Mouse (Mus musculus) lung, adult 18-20 months (tissue): Measurements from ENCODE around the gene Ugt1a10.
"Not testable (repeated sequence)": the region's sequence is repeated elsewhere in the genome, so short reads cannot be mapped to it uniquely, and the experiment has no call there.

Experiments used
- DNase-seq, 2 experiments: peaks; one replicate each; pipeline ENCODE4 v3.0.0; 2022; ENCODE audit warnings: mixed read lengths in 2 of 2

The Ugt1a10 gene

DNA sequence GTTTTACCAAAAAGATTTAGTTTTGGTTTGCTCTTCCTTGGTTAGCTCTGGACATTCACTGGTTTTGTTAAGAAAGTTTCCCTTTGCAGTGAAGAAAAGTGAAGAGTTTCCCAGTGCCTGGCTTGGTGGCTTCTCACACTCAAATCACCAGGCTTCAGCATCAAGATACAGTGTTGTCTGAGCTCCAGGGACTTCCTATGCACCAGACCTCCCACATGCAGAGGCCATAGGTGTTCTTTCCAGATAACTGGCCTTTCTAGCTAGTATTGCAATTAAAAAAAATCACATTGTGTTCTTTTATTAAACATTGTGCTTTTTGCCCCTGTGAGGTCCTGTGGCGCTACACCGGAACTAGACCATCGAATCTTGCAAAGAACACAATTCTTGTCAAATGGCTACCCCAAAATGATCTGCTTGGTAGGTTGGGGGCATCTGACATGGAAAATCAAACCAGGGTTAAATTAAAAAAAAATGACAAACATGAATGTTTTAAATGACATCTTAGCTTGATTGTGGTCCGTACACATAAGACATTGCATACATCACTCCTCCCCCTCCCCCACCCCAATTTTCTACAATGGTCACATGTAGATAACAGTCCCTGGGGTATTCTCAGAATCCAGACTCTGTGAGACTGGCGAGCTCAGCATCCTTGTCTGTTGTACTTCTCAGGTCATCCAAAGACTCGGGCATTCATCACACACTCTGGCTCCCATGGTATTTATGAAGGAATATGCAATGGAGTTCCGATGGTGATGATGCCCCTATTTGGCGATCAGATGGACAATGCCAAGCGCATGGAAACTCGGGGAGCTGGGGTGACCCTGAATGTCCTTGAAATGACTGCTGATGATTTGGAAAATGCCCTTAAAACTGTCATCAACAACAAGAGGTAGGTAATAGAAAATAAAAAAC, 160.5 kb downstream of the Ugt1a10 start:
- no peak for DNase-seq

DNA sequence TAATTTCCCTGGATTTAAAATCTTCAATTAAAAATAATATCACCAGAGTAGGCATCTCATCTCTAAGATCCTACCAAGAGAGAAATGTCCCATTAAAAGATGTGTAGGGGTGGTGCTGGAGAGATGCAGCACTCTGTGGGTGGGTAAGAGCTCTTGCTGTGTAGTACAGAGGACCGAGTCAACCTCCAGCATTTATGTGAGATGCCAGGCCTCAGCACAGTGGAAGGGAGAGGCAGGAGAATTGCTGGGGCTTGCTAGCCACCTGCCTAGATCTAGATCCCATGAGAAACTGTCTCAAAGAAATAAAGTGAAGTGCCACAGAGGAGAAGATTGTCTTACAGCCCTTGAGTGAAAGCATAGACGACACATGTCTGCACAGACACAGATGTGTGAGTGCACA, 161.4 kb downstream of the Ugt1a10 start:
- no peak for DNase-seq

DNA sequence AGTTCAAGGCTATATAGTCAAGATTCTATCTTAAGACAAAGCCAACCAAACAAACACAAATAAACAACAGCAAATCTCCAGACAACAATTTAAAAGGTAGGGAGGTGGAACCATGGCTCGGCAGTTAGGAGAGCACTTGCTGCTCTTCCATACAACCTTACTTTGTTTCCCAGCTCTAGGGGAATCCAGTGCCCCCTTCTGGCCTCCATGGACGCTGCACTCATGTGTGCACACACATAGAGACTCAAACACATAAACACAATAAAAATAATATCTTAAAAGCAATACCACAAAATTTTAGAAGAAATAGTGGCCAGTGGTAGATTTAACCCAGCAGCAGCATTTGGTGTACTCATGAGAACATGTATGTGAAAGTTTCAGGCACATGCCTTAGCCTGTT, 162.0 kb downstream of the Ugt1a10 start:
- no peak for DNase-seq

DNA sequence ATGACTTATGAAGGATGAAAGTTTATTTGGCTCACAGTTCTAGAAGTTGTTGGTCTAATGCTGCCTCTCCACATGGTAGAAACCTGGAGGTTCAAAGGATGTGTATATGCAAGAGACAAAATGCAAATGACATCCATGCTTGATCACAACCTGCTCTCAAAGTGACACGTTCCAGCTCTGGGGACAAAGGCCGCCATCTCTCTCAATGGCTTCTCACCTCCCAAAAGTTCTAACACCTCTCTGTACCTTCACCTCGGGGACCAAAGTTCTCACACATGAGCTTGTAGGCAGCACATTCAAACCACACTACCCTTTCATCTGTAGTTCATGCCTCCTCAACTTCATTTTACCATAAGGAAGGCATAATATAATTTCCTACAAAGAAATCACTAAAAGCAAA, 162.4 kb downstream of the Ugt1a10 start:
- no peak for DNase-seq

DNA sequence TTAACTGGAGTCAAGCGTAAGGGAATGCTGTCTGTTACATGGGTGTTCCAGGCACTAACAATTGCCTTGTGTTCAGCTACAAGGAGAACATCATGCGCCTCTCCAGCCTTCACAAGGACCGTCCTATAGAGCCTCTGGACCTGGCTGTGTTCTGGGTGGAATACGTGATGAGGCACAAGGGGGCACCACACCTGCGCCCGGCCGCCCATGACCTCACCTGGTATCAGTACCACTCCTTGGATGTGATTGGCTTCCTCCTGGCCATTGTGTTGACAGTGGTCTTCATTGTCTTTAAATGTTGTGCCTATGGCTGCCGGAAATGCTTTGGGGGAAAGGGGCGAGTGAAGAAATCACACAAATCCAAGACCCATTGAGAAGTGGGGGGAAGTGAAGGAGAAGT, 162.9 kb downstream of the Ugt1a10 start:
- no peak for DNase-seq

DNA sequence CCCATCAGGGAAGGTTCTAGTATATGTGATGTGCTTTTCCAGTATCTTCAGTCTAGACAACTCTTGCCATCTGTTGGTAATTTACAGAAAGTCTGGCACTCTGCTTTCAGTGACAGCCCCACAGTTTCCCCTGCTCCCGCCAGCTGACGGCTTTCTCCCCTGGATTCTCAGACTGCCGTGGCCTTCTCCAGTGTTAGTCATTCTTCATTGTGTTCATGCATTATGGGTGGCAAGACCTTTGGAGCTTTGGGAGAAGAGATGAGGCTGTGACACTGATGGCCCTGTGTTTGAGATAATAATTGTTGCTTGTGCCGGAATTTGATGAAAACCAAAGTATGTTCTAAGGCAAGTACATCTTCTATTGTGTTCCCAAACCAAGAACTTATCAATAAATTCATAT, 163.4 kb downstream of the Ugt1a10 start:
- DNase-seq, result no peak

DNA sequence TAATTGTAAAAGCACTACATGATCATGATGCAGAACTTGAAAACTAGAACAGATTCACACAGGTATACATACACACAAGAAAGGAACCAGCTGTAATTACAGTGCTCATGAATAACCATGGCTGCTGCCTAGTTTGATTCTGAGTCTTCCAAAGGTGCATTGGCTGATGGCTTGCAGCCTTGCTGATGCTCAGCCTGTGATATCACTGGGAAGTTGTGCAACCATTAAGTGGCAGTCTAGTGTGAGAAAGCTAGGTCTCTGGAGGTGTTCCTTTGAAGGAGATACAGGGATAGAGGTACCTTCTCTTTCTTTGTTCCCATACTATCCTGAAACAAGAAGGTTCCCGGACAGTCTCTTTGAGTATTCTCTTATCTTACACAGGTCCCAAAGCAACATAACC, 163.9 kb downstream of the Ugt1a10 start:
- no peak for DNase-seq

DNA sequence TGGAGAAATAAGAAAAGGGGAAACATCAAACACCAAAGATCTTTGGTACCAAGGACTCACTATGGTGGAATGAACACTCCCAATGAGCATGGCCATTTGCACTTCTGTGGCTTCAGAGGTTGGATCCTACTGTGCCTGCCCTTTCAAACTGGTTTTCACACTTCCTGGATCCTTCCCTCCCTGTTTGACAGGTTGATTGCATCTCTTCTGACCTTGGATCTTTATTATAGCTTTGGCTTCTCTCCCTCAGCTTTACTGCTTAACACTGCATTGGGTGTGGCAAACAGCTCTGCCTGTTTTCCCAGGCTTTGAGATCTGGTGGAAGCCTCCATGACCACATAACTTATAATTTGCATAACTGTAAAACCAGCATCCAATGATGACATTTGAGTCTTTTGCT, 165.1 kb downstream of the Ugt1a10 start:
- no peak for DNase-seq

DNA sequence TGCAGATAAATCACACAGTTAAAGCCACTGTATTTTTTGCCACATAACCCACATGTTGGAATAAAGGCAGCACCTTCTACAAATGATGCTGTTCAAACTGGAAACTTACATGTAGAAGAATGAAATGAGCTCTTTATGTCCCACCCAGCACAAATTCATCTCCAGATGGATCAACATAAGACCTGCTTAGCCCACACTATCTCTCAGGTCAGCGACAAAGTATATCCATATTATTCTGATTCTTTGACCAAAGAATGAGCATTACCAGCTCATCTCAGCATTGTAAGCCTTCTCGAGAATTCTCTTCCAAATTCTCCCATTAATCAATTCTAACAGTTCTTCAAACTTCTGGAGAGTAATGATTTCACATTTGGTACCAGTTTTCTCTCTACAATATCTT, 167.0 kb downstream of the Ugt1a10 start:
- no peak for DNase-seq

DNA sequence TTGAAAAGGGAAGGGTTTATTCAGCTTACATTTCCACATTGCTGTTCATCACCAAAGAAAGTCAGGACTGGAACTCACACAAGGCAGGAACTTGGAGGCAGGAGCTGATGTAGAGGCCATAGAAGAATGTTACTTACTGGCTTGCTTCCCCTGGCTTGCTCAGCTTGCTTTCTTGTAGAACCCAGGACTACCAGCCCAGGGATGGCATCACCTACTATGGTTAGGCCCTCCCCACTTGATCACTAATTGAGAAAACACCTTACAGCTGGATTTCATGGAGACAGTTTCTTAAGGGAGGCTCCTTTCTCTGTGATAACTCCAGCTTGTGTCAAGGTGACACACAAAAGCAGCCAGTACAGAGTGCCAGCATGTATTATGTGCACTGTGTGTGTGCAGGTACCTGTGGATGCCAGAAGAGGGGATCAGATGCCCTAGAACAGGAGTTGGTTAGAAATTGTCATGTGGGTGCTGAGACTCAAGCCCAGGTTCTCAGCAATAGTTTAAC, 167.9 kb downstream of the Ugt1a10 start:
- not testable (repeated sequence) for DNase-seq

DNA sequence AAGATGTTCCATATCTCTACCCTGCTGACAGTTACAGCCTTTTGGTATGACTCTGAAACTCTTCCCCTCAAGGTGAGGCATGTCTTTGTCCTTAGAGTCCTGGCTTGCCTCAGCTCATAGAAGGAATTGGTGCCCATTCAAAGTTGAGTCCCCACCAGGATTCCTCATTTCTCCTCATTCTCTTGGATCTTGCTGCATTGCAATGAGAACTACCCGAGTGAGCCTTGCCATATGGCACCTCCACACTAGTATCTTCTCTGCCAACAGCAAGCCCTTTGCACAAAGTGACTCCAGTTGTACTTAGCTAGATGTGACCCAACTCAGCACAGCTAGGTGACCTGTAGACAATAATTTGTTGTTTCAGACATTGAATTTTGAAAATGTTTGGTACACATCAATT, 168.4 kb downstream of the Ugt1a10 start:
- peak in 1 of 2 experiments; percentile 14 for DNase-seq

DNA sequence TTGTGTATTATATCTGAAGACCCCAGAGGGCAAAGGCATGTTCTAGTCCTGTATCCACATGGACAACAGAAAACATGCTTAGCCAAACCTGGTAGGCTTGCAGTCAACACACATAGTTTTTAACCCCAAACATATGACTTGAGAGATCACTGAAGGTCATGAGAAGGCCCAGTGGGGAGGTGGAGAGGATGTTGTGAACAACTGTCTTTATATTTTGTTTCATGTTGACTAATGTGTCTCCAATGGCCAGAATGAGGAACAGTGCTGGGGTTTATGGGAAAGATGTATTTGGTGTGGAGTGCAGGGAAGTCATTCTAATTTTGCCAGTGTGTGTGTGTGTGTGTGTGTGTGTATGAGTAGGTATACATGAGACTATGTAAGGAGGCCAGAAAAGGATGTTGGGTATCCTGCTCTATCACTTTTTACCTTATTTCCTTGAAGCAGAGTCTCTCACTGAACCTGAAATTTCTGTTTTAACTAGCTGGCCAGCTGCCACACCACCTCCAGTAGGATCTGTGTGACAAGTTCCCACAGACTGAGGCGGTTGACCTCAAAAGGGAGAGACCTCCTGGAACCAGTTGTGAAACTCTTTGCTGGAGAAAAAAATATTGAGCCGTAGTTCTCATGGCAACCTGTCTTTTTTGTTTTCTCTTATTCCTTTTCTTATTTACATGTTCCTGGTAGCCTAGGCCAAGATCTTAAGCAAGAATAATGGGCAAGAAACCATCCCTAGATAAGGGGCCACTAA, 169.0 kb downstream of the Ugt1a10 start:
- peak; percentile 80 to 83 for DNase-seq

DNA sequence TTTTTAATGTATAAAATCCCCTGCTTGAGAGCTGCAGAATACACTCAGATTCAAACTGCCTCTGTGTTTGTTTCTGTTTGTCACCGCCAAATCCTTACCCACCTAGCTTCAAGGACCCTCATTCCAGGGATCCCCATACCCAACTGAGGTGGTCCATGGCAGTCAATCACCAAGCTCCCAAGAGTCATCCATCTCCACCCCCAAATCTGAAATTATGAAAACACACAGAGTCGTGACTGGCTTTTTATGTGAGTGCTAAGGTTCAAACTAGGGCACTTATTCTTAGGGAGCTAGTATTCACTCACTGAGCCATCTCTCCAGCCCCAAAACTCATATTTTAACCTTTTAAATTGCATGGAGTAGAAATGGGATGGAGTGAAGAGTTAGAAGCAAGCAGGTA, 170.1 kb downstream of the Ugt1a10 start:
- peak in 1 of 2 experiments; percentile 0 for DNase-seq

DNA sequence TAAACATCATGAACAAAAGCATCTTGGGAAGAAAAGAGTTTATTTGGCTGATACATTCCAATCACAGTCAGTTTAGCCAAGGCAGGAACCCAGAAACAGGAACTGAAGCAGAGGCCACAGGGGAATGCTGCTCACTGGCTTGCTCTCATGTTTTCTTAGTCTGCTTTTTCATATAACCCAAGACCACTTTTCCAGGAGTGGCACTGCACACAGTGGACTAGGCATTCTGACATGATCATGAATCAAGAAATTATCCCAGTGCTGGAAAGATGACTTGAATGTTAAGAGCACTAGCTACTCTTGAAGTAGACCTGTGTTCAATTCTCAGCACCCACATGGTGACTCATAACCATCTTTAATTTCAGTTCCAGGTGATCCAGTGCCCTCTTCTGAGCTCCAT, 170.6 kb downstream of the Ugt1a10 start:
- DNase-seq, result no peak

DNA sequence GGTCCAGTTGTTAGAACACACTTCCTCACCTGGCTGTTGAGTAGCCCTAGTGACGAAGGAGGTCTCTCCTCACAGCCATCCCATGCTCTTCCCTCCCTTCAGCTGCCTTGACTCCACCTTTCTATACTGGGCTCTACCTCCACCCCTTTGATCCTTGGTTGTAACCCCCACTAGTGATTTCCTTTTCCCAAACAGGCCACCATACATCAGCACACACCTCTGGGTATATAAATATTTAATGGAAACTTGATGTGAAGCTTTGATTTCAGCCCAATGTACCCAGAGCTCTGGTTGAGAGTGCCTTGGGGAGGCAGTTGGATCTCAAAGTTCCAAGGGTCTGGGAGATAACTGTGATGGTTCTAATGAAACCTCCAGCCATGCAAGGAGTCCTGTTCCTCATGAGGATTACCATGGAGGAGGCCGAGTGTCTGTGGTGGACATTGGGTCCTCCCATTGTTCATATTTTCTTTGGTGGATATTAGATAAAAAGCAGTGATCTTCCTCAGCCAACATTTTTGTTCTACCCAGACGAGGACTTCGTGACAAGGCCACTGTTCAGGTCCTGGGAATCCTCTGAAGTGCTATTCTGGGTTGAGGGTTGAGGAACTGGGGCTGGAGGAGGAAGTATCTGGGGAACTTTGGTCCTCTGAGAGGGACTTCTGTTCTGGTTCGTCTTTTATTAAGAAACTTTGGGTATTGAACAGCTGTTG, 171.6 kb downstream of the Ugt1a10 start, which contains the start of gene Mroh2a:
TSS of gene Mroh2a (plus strand) at position 317 of the 710 bp plus-strand sequence.
- DNase-seq, result peak in 1 of 2 experiments; percentile 40

DNA sequence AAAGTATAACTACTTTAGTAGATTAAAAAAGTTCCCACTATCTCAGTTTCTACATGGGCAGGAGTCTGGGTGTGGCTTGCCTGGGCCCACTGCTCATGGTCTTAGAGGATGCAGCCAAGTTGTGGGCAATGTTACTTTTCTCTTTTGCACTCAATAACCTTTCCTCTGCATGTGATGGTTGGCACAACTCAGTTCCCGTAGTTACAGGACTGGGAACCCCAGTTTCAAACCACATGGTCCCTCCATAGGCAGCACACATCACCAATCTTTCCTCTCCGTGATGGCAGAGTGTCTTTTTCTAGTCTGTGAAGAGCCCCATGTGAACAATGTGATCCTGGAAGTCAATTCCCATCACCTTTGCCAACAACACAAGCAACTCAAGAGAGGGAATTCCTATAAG, 172.3 kb downstream of the Ugt1a10 start:
- DNase-seq, result peak in 1 of 2 experiments; percentile 39

DNA sequence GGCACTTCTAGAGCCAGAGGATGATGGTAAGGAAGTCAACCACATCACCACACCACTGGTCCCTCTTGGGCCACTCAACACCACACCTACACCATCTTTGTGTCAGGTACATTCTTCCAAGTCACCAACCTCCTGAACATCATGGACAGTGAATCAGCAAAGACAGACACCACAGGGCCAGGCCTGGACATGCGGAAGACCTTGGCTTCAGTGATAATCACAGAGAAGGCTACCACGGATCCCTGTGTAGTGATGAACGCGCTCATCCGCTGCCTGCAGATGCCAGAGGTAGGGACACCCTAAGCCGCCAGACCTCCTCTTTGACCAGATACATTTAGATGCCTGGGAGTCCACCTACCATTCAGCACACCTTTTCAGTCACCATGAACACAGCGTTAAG, 172.9 kb downstream of the Ugt1a10 start:
- DNase-seq, result peak; percentile 1 to 22

DNA sequence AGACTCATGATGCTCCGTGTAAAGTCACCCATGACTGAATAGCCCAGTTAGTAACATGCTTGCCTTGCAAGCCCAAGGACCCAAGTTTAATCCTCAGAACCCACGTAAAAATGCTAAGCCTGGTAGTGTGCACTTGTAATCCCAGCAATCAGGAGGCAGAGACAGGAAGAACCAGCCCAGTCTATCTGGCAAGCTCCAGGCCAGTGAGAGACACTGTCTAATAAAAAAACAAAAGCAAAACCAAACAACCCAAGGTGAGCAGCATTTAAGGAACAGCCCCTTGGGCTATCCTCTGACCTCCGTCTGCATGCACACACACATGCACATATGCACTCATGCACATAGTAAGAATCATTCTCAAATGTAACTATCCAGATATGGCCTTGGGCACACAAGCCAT, 174.4 kb downstream of the Ugt1a10 start:
- no peak for DNase-seq

DNA sequence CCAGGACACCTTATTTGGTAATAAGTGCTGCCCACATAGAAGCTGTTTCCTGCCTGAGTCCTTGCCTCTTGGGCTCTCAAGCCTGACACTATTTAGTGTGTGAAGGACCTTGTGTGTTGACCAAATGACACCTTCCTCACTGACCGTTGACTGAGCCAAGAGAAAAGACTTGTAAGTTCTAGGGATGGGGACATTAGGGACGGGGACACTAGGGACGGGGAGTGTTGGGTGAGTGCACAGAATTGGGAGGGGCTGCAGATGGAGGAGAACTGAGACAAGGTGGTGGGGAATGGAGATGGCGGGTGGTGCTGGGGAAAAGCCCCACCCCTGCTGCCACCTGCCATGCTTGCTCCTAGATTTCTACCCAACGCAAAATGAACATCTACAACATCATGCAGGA, 174.8 kb downstream of the Ugt1a10 start:
- DNase-seq, result peak in 1 of 2 experiments; percentile 11

DNA sequence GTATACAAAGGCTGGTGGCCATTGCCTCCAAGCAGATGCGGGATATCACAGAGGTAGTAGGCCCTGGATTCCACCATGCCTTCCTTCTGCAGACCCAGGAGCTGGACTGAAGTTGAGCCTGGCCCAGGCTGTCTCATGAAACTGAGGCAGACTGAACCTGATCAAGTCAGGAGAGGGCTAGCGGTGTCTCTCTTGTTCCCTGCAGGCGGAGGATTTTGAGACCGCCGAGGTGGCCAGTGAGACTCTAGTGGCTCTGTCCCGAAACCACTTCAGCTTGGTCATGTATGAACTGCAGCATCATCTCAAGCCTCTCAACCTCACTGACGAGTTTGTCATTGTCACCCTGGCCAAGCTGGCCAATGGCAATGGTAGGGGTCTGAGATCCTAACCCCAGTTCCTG, 175.2 kb downstream of the Ugt1a10 start:
- DNase-seq, result peak in 1 of 2 experiments; percentile 8

DNA sequence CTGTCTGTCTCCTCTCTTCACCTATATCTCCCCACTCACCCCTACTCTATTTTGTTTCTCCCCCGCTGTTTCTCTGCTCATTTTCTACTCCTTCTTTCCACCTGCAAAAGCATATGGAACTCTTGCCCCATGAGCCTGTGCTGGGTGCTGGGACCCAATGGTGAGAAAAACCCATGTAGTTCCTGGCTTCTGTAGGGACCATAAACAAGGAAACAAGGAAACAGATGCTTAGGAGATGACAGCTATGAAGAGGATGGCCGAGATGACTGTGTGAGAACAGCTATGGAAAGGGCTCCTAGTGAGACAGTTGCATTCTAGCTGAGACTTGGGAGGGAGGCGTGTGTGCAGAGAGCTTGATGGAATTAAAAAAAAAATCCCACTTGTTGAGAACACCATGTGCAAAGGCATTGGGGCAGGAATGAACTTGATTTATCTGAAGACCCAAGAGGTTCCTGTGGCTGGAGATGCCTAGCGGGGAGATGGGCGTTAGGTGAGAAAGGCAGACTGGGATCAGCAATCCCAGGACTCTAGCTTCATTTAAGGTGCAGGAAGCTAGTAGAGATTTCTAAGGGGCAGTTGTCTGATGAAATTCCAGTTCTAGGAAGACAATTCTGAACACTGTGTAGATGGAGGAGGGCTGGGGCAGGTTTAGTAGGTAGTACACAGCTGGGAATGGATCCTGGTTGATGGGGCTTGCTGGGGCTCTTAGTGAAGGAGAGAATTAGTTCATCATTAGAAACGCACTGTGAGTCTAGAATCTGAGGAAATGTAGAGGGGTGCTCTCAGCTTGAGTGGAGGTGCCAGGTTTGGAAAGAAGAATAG, 176.0 kb downstream of the Ugt1a10 start:
- DNase-seq, result peak in 1 of 2 experiments; percentile 9
